Mouse (Mus musculus): Measurements from ENCODE around the gene Hrh2. TPM values are rescaled to one million over a fixed set of nuclear protein-coding genes. Genes with fewer than 3 reads are reported as not detected.
A peak's percentile ranks its signal among the peaks of the same experiment; 100 is the strongest.

The Hrh2 gene
- polyA plus RNA-seq, 1 experiment from 2014 or later: 0.06 TPM

DNA sequence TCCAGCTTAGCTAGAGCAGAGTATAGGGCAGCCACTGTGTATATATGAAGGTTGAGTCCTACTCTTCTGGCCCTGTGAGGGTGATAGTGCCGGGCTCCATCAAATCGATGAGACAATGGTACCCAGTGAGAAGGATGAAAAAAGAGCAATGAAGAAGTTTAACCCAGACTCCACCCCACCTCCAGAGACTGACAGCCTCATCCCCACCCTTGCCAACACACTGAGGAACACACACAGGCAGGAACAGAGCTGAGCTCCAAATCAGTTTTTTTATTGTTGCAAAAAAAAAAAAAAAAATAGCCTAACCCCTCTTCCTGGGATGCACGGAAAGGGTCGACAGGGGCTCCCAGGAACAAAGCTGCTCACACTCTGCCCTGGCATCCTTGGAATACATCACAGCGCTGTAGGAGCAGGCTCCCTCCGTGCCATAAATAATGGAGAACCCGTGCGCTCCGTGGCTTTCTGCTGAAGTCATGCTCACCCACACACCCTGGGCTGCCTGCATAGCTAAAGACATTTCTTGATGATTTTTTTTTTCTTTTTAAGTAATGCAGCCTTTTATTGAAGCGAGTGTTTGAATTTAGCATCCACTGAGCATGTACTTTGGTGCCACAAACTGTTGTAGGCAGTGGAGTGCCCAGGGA lies 65.8 kb downstream of the Hrh2 start:
- 13% methylated on average over 10 of the region's 10 CpGs for WGBS
- H3K27ac ChIP-seq: no peak overlapping the region
- no peak overlapping the region for H3K4me3 ChIP-seq
- no peaks in the 10 kb centered on the region for H3K36me3 ChIP-seq
- no peaks in the 10 kb centered on the region for H3K27me3 ChIP-seq (replicated peaks)
- H3K9me3 ChIP-seq: no peaks in the 10 kb centered on the region
- no peak overlapping the region for H3K9ac ChIP-seq
- 0 out of 2 replicates have a peak overlapping the region, but pooled peaks have one; percentile 10 for H3K4me2 ChIP-seq (replicated peaks)
- ATAC-seq (ENCODE audit: low FRiP score, low read depth): no peak
- peaks cover 12% of the 10 kb centered on the region; the same call in 1 of the 2 replicates for H3K4me1 ChIP-seq

DNA sequence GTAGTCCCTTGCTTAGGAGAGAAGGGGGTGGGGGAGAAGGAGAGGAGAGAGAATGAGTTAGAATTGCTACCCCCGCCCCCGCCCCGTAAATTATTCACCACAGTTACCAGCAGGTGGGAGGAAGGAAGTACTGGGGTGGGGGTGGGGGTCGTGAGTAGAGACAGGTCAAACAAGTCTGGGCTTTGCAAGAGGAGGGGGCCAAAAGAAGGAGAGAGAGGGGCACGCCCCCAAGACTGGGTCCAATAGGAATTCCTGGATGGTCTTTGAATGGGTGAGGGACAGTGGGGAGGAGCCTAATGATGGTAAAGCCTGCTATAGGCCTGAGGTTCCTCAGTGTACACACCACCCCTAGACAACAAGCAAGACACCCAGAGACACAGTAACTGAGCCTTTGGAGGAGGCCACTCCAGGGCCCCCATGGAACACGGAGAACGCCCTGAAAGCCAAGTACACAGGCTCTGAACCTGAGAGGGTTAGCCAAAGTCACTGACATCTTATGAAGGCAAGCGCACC lies 66.4 kb downstream of the Hrh2 start:
- H3K9me3 ChIP-seq: no peaks in the 10 kb centered on the region
- peaks cover 12% of the 10 kb centered on the region; the same call in 1 of the 2 replicates for H3K4me1 ChIP-seq
- no peaks in the 10 kb centered on the region for H3K27me3 ChIP-seq (replicated peaks)
- H3K36me3 ChIP-seq: no peaks in the 10 kb centered on the region
- H3K9ac ChIP-seq: no peak overlapping the region
- H3K27ac ChIP-seq: no peak overlapping the region
- no peak overlapping the region for H3K4me3 ChIP-seq
- 0 out of 2 replicates have a peak overlapping the region, but pooled peaks have one; percentile 10 for H3K4me2 ChIP-seq (replicated peaks)
- 36% methylated on average over 8 of the region's 8 CpGs for WGBS
- ATAC-seq (ENCODE audit: low FRiP score, low read depth): 0 out of 2 replicates have a peak, but pooled peaks have one; percentile 33

DNA sequence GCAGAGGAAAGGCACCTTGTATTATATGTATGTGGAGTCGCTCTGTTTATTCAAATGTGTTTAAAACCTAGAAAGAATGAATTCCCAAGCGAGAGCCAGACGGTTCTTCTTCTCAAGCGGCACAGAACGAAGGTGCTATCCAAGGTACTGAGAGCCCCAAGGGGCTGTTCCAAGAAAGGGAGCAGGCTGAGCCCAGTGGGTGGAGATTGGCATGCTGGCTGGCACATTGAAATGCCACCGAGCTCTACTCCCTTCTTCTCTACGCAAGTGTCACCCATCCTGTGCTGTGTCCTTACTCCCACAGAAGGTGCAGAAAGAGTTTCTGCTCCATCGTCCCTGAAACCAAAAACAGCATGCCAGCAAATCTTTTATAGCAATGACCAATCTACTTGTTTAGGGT lies 68.4 kb downstream of the Hrh2 start:
- H3K9me3 ChIP-seq: no peaks in the 10 kb centered on the region
- H3K36me3 ChIP-seq: no peaks in the 10 kb centered on the region
- H3K9ac ChIP-seq: no peak overlapping the region
- H3K27me3 ChIP-seq (replicated peaks): no peaks in the 10 kb centered on the region
- no peak overlapping the region for H3K27ac ChIP-seq
- H3K4me3 ChIP-seq: no peak overlapping the region
- no peak for ATAC-seq (ENCODE audit: low FRiP score, low read depth)
- WGBS: 35% methylated on average over 8 of the region's 8 CpGs
- H3K4me1 ChIP-seq: peaks cover 12% of the 10 kb centered on the region; the same call in 1 of the 2 replicates
- no peak overlapping the region for H3K4me2 ChIP-seq (replicated peaks)

DNA sequence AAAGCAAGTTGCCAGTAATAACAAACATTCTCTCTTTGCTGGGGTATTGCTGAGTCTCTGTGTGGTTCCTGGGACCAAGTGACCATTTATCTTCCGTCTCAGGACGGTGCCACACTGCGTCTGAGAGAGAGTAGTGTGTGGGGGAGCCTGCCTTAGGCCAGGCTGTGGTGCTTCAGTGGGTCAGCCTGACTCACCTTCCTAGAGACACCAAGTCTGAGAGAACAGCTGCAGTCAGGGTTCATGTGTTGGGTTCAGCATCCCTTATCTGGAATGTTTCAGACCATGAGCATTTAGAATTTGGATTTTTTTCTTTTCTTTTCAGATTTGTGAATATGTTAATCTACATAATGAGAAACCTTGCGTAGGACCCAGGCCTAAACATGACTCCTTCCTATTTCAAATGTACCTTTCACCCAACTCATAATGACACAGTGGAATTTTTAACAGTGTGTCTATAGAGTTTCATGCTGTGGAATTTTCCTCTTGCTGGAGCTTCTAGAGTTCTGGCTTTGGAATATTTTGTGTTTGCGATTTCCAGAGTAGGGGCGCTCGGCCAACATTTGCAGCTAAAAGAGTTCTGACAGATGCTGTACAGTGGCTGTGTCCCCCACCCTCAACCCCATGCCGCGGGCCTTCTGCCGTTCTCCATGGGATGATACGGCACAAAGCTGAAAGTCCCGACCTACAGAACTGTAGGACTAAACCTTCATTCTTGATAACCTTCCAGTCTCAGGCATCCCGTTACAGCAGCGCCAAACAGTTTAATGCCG lies 71.0 kb downstream of the Hrh2 start:
- H3K4me2 ChIP-seq (replicated peaks): no peak overlapping the region
- no peak overlapping the region for H3K4me3 ChIP-seq
- H3K27me3 ChIP-seq (replicated peaks): no peaks in the 10 kb centered on the region
- no peak overlapping the region for H3K9ac ChIP-seq
- no peak for ATAC-seq (ENCODE audit: low FRiP score, low read depth)
- 93% methylated on average over 15 of the region's 15 CpGs for WGBS
- no peaks in the 10 kb centered on the region for H3K36me3 ChIP-seq
- peaks cover 17% of the 10 kb centered on the region for H3K4me1 ChIP-seq
- H3K27ac ChIP-seq: no peak overlapping the region
- no peaks in the 10 kb centered on the region for H3K9me3 ChIP-seq

DNA sequence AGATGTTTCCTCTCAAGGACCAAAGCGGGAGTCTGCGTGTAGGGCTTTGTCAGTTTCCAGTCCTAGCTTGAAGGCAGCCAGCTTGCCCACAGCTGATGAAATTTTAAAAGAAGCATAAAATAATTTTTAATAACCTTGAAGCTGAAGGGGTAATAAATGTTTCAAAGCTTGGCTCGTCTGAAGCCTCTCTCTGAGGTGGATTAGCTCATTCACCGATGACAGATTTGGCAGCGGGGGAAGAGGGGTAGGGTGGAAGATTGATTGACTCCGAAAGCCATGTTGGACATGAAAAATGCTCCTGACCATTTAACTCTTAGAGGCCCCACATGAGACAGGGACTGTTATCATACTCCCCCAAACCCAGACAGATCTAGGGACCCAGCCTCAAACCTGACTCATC lies 71.7 kb downstream of the Hrh2 start:
- no peaks in the 10 kb centered on the region for H3K36me3 ChIP-seq
- 76% methylated on average over 6 of the region's 6 CpGs for WGBS
- no peak for ATAC-seq (ENCODE audit: low FRiP score, low read depth)
- H3K4me3 ChIP-seq: no peak overlapping the region
- no peaks in the 10 kb centered on the region for H3K27me3 ChIP-seq (replicated peaks)
- no peaks in the 10 kb centered on the region for H3K9me3 ChIP-seq
- peaks cover 10% of the 10 kb centered on the region for H3K4me1 ChIP-seq
- H3K4me2 ChIP-seq (replicated peaks): no peak overlapping the region
- H3K27ac ChIP-seq: no peak overlapping the region
- H3K9ac ChIP-seq: no peak overlapping the region

DNA sequence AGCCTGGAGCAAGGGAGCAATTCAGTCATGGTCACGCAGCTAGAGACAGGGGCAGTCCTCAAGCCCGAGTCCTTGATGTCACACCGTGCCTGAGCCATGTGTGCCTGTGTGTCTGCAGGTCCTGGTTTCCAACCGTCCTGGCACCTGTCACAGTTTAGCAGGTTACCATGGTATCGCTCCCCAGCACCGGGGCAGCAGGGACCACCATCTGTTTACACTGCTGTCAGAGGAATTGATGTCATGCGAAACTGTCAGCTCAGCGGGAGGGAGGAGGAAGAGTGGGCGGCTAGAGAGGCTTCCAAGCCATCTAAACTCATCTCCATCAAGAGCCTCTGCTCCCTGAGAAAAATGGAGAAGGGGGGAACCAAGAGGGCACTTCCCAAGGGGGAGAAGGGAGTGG lies 74.5 kb downstream of the Hrh2 start:
- no peaks in the 10 kb centered on the region for H3K9me3 ChIP-seq
- H3K36me3 ChIP-seq: no peaks in the 10 kb centered on the region
- 17% methylated on average over 9 of the region's 9 CpGs for WGBS
- peaks cover 10% of the 10 kb centered on the region for H3K4me1 ChIP-seq
- no peak overlapping the region for H3K4me2 ChIP-seq (replicated peaks)
- H3K9ac ChIP-seq: no peak overlapping the region
- no peak overlapping the region for H3K27ac ChIP-seq
- peak; percentile 50; the same call in 1 of the 2 replicates for ATAC-seq (ENCODE audit: low FRiP score, low read depth)
- no peaks in the 10 kb centered on the region for H3K27me3 ChIP-seq (replicated peaks)
- no peak overlapping the region for H3K4me3 ChIP-seq

DNA sequence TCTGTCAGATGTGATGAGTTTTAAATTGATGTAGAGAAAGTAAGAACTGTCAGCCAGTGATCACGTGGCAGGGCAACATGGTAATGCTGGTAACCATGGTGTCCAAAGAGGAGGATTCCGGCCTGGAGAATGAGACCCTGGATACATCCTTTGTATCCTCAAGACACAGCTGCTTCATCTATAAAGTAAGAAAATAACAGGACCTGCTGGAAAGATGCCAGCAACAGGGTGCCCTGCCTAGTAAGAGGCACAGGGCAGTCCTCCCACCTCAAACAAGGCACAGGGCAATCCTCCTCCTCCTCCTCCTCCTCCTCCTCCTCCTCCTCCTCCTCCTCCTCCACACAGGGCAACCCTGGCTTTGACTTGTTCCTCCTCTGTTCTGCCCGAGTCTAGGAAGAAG lies 77.2 kb downstream of the Hrh2 start:
- Histone ChIP-seq H3K9ac (no peak overlapping the region), H3K36me3 (no peaks in the 10 kb centered on the region), H3K4me3 (no peak overlapping the region), H3K4me1 (peaks cover 10% of the 10 kb centered on the region), H3K4me2 (replicated peaks) (no peak overlapping the region), H3K9me3 (no peaks in the 10 kb centered on the region), H3K27me3 (replicated peaks) (no peaks in the 10 kb centered on the region), H3K27ac (no peak overlapping the region)
- ATAC-seq (ENCODE audit: low FRiP score, low read depth): no peak
- 58% methylated on average over 3 of the region's 3 CpGs for WGBS

DNA sequence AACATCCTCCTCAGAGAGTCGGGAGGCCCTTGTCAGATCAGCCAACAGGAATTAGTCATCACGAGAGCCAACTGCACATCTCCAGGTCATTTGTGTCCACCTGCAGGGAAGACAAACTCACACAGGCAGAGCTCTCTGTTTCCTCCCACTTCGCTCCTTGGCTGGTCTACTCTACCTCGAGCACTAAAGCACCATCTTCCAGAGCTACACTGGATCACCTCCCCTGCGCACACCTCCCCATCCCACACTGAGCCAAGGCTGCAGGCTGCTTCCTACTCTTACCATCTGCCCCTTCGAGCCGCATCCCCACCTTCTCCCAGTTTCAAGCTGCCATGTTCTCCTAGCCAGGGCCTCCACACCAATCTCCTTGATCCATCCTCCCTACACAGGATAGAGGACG lies 77.7 kb downstream of the Hrh2 start:
- no peak for ATAC-seq (ENCODE audit: low FRiP score, low read depth)

DNA sequence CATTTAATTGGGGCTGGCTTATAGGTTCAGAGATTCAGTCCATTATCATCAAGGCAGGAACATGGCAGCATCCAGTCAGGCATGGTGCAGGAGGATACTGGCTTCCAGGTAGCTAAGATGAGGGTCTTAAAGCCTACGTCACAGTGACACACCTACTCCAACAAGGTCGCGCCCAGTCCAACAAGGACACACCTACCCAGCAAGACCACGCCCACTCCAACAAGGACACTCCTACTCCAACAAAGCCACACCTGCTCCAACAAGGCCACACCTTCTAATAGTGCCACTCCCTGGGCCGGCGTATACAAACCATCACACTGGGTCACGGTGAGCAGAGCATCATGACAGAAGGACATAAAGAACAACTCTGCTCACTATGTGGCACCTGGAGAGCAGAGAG lies 80.1 kb downstream of the Hrh2 start:
- H3K4me3 ChIP-seq: no peak overlapping the region
- no peak overlapping the region for H3K27ac ChIP-seq
- H3K9me3 ChIP-seq: no peaks in the 10 kb centered on the region
- no peak overlapping the region for H3K4me2 ChIP-seq (replicated peaks)
- WGBS: 91% methylated on average over 7 of the region's 7 CpGs
- no peak overlapping the region for H3K9ac ChIP-seq
- no peaks in the 10 kb centered on the region for H3K36me3 ChIP-seq
- H3K27me3 ChIP-seq (replicated peaks): no peaks in the 10 kb centered on the region
- ATAC-seq (ENCODE audit: low FRiP score, low read depth): no peak
- peaks cover under 1% of the 10 kb centered on the region; the same call in 1 of the 2 replicates for H3K4me1 ChIP-seq

More for the DNA sequence above, 77.7 kb downstream of the Hrh2 start:
- Histone ChIP-seq H3K27me3 (replicated peaks) (no peaks in the 10 kb centered on the region), H3K9me3 (no peaks in the 10 kb centered on the region), H3K27ac (no peak overlapping the region), H3K4me3 (no peak overlapping the region), H3K4me1 (peaks cover 10% of the 10 kb centered on the region), H3K4me2 (replicated peaks) (no peak overlapping the region), H3K9ac (no peak overlapping the region), H3K36me3 (no peaks in the 10 kb centered on the region)
- WGBS: 77% methylated on average over 8 of the region's 8 CpGs

DNA sequence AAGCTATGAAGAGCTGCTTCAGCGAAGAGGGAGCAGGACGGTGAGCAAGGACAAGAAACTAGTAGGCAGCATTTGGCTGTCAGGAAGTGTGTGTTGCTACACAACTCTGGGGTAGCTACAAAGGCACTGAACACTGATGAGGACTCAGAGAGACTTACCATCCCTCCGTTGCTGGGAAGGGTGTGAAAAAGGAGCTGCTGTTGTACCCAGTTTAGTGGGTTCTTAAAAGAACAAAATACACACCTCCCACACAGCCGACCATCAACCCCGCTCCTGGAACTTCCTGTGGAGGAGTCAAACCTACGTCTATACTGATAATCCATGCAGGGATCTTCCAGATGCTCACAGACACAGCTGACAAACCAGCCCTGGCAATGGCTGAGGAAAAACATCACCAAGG lies 85.5 kb downstream of the Hrh2 start:
- 87% methylated on average over 6 of the region's 6 CpGs for WGBS
- peaks cover 8% of the 10 kb centered on the region; the same call in 1 of the 2 replicates for H3K4me1 ChIP-seq
- no peaks in the 10 kb centered on the region for H3K9me3 ChIP-seq
- no peak overlapping the region for H3K4me2 ChIP-seq (replicated peaks)
- H3K4me3 ChIP-seq: no peak overlapping the region
- no peak overlapping the region for H3K27ac ChIP-seq
- no peaks in the 10 kb centered on the region for H3K36me3 ChIP-seq
- ATAC-seq (ENCODE audit: low FRiP score, low read depth): no peak
- peaks cover 5% of the 10 kb centered on the region; the same call in 1 of the 2 replicates for H3K27me3 ChIP-seq (replicated peaks)
- no peak overlapping the region for H3K9ac ChIP-seq

DNA sequence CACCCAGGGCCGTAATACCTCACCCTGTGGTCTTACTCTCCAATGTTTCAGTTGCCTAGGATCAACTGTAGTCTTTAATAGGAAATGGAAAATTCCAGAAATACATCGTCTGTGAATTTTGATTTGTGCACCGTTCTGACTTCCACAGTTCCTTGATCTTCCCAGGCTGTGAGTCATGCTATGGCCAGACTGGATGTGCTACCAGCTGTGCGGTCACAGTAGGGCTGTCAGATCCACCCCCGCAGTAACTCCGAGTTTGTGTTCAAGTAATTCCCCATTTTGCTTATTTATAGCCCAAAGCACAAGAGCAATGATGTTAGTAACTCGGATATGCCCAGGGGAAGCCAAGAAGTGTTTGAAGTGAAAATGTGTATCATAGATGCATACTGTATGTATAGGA lies 88.4 kb downstream of the Hrh2 start:
- WGBS: 85% methylated on average over 7 of the region's 7 CpGs
- no peaks in the 10 kb centered on the region for H3K9me3 ChIP-seq

DNA sequence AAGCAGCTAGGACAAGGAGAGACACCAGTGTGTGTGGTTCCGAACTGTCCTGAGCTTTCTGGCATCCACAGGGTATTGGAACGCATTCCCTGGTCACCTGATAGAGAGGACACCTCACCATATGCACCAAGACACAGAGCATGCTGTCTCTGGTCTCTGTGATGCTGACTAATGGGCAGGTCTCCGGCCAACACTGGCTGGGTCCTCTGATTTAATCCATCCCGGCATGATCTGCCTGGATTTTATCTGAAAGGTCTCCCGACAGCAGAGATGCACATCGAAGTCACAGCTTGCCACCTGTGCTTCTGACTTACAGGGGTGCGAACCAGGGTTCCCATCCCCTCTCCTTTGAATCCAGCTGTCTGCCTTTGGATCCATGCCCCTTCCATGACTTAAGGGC lies 89.2 kb downstream of the Hrh2 start:
- no peaks in the 10 kb centered on the region for H3K36me3 ChIP-seq
- H3K4me1 ChIP-seq: peaks cover 16% of the 10 kb centered on the region; the same call in 1 of the 2 replicates
- WGBS: 77% methylated on average over 7 of the region's 7 CpGs
- no peak for ATAC-seq (ENCODE audit: low FRiP score, low read depth)
- H3K9ac ChIP-seq: no peak overlapping the region
- H3K4me2 ChIP-seq (replicated peaks): no peak overlapping the region
- H3K9me3 ChIP-seq: no peaks in the 10 kb centered on the region
- no peak overlapping the region for H3K4me3 ChIP-seq
- peaks cover 5% of the 10 kb centered on the region; the same call in 1 of the 2 replicates for H3K27me3 ChIP-seq (replicated peaks)
- H3K27ac ChIP-seq: no peak overlapping the region

More for the DNA sequence above, 88.4 kb downstream of the Hrh2 start:
- no peak overlapping the region for H3K4me2 ChIP-seq (replicated peaks)
- H3K9ac ChIP-seq: no peak overlapping the region
- ATAC-seq (ENCODE audit: low FRiP score, low read depth): no peak
- no peaks in the 10 kb centered on the region for H3K36me3 ChIP-seq
- no peak overlapping the region for H3K27ac ChIP-seq
- H3K4me3 ChIP-seq: no peak overlapping the region
- peaks cover 16% of the 10 kb centered on the region; the same call in 1 of the 2 replicates for H3K4me1 ChIP-seq
- peaks cover 5% of the 10 kb centered on the region; the same call in 1 of the 2 replicates for H3K27me3 ChIP-seq (replicated peaks)
